Mouse (Mus musculus): Measurements from ENCODE around the gene Apba1.

- TF ChIP-seq CTCF (IDR thresholded peaks at IDR 0.05; ENCODE audit: insufficient read depth, low read length) (no peak), POLR2A (IDR thresholded peaks at IDR 0.05; ENCODE audit: borderline replicate concordance, extremely low read depth, low read depth, low read length) (no peak)
Measured at GRCm38 (mm10) chr19:23968125-23968861, 209.6 kb downstream of the Apba1 start.
